Mouse (Mus musculus) cerebellum, postnatal 10 days (tissue): ENCODE data around the gene Tcp11.
A peak's percentile ranks its signal among the peaks of the same experiment; 100 is the strongest.

Experiments used
- DNase-seq, 2 experiments: peaks; one replicate each; pipeline ENCODE4 v3.0.0; 2021; ENCODE audit warnings: mixed read lengths in 2 of 2

Tcp11 gene

GRCm38 (mm10) chr17:28036813-28037756 lies 43.4 kb downstream of the Tcp11 start:
- peak; percentile 67 for DNase-seq

- no peak for DNase-seq
Observed at GRCm38 (mm10) chr17:28034986-28035385, 45.5 kb downstream of the Tcp11 start.

- DNase-seq, result no peak
Observed at GRCm38 (mm10) chr17:28033046-28033580, 47.3 kb downstream of the Tcp11 start.

- DNase-seq, result no peak
Observed at GRCm38 (mm10) chr17:28032219-28032618, 48.2 kb downstream of the Tcp11 start.

- no peak for DNase-seq
Observed at GRCm38 (mm10) chr17:28031281-28031941, 49.0 kb downstream of the Tcp11 start.

GRCm38 (mm10) chr17:28030446-28030845 lies 50.0 kb downstream of the Tcp11 start:
- DNase-seq, result peak; percentile 73 to 79

GRCm38 (mm10) chr17:28029308-28029707 lies 51.1 kb downstream of the Tcp11 start:
- DNase-seq, result no peak

GRCm38 (mm10) chr17:28028236-28028635 lies 52.2 kb downstream of the Tcp11 start:
- no peak for DNase-seq

- no peak for DNase-seq
Observed at GRCm38 (mm10) chr17:28027197-28027596, 53.2 kb downstream of the Tcp11 start.

- peak; percentile 70 to 75 for DNase-seq
Observed at GRCm38 (mm10) chr17:28026111-28026872, 54.1 kb downstream of the Tcp11 start.

- no peak for DNase-seq
Observed at GRCm38 (mm10) chr17:28025541-28025961, 54.9 kb downstream of the Tcp11 start.

- DNase-seq, result peak; percentile 70 to 75
Observed at GRCm38 (mm10) chr17:28022854-28023655, 57.4 kb downstream of the Tcp11 start.

GRCm38 (mm10) chr17:28021911-28022310 lies 58.5 kb downstream of the Tcp11 start:
- peak; percentile 63 to 73 for DNase-seq

- no peak for DNase-seq
Observed at GRCm38 (mm10) chr17:28019785-28020696, 60.4 kb downstream of the Tcp11 start.

- peak; percentile 54 to 57 for DNase-seq
Observed at GRCm38 (mm10) chr17:28018776-28019175, 61.7 kb downstream of the Tcp11 start.

GRCm38 (mm10) chr17:28018344-28018743 lies 62.1 kb downstream of the Tcp11 start:
- DNase-seq, result no peak
